Mouse (Mus musculus) cerebral cortex, adult 2 months (tissue): ENCODE results near the gene Gm9507.

Source experiments
- WGBS: fragments of 180-500 bp; shearing (Covaris S2); methylation state at CpG from one replicate; pipeline ENCODE4 v1.1.7; 2018; 5-methylcytosine and 5-hydroxymethylcytosine counted together

The Gm9507 gene

GRCm38 (mm10) chr10:77811743-77812142 lies at the start of gene Gm9507:
Gene Gm9507 (minus strand): TSS chr10:77811843.
- whole genome bisulfite sequencing: 69% methylated on average over 5 of the region's 5 CpGs

DNA sequence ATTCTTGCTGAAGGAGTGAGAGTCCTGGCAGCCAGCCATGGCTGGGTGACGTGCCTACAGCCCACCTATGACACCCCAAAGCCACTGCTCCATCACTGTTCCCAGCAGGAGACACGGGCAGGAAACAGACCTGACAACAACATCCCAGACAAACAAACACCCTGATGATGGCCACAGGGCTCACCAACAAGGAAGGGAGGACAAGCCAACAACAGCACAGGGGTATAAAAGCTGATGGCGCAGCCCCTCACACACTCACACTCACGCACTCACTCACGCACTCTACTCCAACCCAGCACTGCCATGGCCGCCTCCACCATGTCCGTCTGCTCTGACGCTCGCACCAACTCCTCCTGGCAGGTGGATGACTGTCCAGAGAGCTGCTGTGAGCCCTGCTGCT lies 40.9 kb upstream of the Gm9507 start, which contains the start of gene Gm10318:
Gene Gm10318 (plus strand): TSS at position 301 of the 400 bp plus-strand sequence.
- 67% methylated on average over 9 of the region's 9 CpGs for WGBS

- 86% methylated on average over 2 of the region's 2 CpGs for WGBS
Measured at GRCm38 (mm10) chr10:77847538-77847937, 35.9 kb upstream of the Gm9507 start.

DNA sequence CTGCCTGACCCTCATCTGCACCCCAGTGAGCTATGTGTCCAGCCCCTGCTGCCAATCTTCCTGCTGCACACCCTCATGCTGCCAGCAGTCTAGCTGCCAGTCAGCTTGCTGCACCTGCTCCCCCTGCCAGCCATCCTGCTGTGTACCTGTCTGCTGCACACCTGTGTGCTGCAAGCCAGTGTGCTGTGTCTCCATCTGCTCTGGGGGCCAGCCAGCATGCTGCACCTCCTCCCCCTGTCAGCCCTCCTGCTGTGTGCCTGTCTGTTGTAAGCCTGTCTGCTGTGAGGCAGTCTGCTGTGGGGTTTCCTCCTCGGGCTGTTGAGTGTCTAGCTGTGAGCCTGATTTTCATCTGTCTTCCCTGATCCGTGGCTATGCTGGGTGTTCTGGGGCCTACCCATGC lies 35.3 kb upstream of the Gm9507 start:
- WGBS: 43% methylated on average over 2 of the region's 2 CpGs

DNA sequence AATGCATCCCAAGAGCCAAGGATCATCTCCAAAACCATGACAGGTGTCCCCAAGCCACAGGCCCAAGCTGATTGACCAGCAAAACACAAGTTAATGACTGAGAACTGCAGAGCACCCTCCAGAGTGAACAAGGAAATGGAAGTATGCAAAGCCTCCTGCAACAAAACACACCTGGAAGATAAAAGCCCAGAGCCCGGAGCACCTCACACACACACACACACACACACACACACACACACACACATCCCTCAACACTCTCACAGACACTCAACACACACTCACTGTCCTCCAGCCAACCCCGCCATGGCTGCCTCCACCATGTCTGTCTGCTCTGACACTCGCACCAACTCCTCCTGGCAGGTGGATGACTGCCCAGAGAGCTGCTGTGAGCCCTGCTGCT lies 34.9 kb upstream of the Gm9507 start, which contains the start of gene Gm36176:
Gene Gm36176 (plus strand): TSS at position 301 of the 400 bp plus-strand sequence.
- WGBS: 67% methylated on average over 3 of the region's 3 CpGs

DNA sequence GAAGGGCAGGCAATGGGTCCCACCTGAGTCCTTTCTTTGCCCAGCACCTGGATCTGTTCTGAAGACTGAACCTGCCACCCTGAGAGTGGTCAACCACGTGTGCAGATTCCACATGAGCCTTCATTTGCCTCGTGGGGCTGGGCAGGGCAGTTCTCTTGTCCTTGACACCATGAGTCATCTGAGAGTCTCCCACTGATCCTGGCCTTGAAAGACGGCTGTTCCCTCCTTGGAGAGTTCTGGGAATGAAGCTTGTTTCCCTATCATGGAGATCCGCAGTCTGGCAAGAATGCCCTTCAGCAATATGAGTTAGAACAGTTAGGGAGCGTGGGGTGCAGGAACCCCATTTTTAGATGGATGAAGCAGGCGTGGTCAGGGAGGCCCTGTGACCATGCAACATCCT lies 27.4 kb upstream of the Gm9507 start:
- WGBS: 83% methylated on average over 6 of the region's 6 CpGs

DNA sequence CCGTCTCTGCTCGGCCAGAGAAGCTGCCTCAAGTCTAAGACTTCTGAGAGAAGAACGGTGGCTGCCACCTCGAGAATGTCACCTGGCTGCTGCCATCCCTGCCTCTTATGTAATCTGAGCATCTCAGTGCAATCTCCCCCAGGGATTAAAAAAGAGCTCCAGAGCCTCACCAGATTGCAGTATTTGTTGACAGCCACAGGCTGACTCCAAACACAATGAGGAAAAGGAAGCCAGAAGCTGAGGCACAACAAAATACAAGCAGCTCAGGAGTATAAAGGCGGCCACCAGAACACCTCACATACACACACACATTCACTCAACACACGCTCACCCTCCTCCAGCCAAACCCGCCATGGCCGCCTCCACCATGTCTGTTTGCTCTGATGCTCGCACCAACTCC lies 24.0 kb upstream of the Gm9507 start, which contains the start of gene Krtap10-10:
Gene Krtap10-10 (plus strand): TSS at position 301 of the 400 bp plus-strand sequence.
- 42% methylated on average over 9 of the region's 9 CpGs for WGBS

- 40% methylated on average over 6 of the region's 6 CpGs for WGBS
Measured at GRCm38 (mm10) chr10:77826951-77827350, 15.3 kb upstream of the Gm9507 start, which contains the start of gene Krtap10-4. Gene Krtap10-4 (minus strand): TSS chr10:77827095.

DNA sequence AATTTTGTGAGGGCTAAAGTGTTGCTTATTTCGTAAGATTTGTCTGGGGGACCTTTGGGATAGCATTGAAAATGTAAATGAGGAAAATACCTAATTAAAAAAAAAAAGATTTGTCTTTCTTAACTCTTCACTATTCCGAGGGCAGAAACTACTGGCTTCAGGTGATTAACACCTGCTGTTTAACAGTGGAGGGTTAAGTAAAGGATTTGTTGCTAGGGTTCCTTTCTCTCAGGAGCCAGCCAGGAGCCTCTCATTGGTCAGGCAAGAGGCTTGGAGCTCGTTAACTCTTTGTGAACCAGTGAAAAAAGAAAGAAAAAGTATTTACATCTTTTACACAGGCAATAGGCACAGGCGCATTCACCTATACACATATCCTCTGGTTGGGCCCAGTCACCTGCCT lies 7.6 kb upstream of the Gm9507 start:
- 56% methylated on average over 4 of the region's 4 CpGs for WGBS

DNA sequence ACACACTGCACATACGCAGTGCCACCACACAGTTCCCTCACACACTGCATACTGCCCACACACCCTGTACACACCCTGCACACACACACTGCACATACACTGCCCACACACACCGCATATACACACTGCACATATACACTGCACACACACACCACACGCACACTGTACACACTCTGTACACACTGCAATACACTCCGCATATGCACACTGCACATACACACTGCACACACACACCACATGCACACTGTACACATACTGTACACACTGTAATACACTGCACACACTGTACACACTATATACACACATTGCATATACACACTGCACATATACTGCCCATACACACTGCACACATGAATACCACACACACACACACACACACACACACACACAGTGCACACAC lies 6.9 kb upstream of the Gm9507 start:
- WGBS: 91% methylated on average over 4 of the region's 4 CpGs

DNA sequence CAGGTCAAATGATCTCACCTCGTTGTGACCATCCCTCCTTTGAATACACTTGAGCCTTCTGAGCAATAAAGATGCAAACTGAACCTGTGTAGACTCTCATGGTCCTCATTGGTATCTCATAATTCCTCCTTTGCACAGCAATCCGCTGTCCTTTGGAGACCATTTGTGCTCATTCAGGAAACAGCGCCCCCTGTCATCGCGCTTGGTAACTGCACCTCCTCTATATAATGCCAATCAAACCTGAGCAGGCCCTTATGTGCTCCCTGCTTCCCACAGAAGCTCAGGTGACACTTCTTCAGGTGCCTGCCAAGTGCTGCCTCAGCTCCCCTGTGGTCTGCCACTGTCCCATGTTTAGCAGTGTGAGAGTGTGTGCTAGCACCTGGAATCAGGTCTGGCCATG lies 3.9 kb upstream of the Gm9507 start:
- WGBS: 41% methylated on average over 5 of the region's 5 CpGs

DNA sequence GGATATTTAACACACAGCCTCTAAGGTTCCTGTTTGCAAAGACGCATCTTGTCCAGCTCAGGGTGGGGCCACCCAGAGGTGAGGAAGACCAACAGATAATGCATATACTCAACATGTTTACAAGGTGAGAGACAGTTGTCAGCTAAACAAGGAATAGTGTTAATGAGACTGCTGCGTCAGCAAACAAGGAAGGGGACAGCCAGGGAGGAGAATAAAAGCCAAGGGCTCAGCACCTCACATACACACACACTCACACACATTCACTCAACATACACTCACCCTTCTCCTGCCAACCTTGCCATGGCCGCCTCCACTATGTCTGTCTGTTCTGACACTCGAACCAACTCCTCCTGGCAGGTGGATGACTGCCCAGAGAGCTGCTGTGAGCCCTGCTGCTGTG lies 2.7 kb upstream of the Gm9507 start, which contains the start of gene Gm2696:
Gene Gm2696 (plus strand): TSS at position 301 of the 400 bp plus-strand sequence.
- 55% methylated on average over 4 of the region's 4 CpGs for WGBS

DNA sequence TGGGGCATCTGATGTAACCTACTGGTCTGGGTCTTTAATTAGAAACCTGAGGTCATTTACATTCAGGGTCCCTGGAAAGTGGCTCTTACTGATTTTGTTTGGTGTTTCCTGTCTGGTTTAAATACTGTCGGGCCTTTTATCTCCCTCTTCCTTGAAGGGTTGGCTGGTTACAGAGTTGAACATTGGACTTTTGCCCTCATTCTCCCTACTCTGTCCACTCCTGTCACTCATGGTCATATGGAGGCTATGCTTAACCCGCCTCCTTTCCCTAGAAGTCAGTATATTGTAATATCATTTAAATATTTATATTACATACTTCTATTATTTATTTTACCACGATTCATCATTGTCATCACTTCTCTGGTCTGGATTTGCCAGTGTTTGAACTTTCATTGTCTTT lies 7.5 kb downstream of the Gm9507 start:
- WGBS: 81% methylated on average over 3 of the region's 3 CpGs

GRCm38 (mm10) chr10:77798921-77799508 lies 12.6 kb downstream of the Gm9507 start, which contains the start of gene Gm19668:
Gene Gm19668 (minus strand): TSS chr10:77799133.
- 75% methylated on average over 8 of the region's 8 CpGs for WGBS

DNA sequence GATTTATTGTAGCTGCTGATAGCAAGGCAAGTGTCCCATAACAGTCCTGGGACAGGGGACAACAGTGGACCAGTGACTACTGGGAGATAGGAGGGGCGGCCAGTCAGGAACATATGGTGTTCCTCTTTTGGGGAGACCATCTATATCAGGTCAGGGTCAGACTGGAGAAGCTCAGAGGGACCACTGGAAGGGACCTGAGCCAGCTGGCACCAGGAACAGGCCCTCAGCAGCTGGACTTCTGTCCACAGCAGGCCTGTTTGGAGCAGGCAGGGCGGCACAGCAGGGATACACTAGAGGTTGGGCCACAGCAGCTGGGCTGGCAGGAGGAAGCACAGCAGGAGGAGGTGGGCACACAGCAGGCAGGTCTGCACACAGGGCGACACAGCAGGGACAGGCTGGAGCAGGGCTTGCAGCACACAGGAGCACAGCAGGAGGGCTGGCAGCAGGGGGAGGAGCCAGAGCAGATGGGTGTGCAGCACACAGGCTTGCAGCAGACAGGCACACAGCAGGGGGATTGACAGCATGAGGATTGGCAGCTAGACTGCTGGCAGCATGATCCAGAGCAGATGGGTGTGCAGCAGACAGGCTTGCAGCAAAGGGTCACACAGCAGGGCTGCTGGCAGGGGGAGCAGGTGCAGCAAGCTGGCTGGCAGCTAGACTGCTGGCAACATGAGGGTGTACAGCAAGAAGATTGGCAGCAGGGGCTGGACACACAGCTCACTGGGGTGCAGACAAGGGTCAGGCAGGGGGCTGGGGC lies 13.3 kb downstream of the Gm9507 start:
- 70% methylated on average over 3 of the region's 3 CpGs for whole genome bisulfite sequencing

DNA sequence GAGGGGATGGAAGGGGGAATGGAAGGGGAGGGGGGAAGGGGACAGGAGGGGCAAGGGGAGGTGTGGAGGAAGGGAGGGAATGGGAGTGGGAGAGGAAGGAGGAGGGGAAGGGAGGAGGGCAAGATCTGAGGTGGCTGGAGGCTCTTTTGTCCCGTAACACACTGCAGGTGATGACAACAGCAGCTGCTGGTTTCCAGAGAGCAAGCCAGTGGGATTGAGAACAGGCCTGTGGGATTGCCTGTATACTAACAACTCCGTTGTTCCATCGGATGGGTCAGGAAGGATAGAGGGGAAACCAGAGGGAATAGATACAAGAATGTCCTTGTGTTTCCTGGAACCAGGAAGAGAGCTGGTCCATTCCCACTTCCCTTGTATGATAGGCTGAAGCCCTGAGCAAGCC lies 14.0 kb downstream of the Gm9507 start:
- WGBS: 63% methylated on average over 3 of the region's 3 CpGs

DNA sequence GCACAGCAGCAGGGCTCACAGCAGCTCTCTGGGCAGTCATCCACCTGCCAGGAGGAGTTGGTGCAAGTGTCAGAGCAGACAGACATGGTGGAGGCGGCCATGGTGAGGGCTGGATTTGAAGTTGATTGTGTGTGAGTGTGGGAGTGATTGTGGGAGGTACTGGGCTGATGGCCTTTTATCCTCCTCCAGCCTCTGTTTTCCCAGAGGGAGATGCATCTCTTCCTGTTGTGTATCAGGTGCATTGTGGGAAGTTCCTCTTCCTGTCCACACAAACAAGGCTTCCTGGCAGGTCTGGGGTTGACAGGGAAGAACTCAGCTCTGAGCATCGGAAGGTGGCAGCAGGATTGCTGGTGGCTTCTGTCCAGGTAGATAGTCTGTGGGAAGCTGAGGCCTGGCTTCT lies 16.7 kb downstream of the Gm9507 start, which contains the start of gene Gm9639:
Gene Gm9639 (minus strand): TSS at position 101 of the 400 bp plus-strand sequence.
- WGBS: 43% methylated on average over 2 of the region's 2 CpGs

DNA sequence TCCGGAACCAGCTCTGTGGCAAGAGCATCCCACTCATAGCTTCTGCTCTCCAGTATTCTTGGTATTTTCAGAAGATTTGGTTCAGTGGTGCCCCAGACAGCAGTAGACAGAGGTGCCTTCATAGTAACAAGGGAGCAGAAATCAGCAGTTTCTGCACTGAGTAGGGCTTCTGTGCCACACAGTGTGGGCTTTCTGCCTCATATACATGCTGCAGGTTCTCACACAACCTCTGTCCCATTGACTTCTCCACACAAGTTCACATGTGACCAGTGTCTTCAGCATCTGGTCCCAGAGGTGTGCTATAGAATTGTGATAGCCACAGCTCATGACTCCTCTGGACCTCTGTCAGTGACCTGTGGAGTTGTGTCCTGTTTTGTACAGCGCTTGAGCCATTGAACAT lies 23.0 kb downstream of the Gm9507 start:
- WGBS: 67% methylated on average over 2 of the region's 2 CpGs

GRCm38 (mm10) chr10:77787876-77788275 lies 23.8 kb downstream of the Gm9507 start, which contains the start of gene Gm7137:
Gene Gm7137 (minus strand): TSS chr10:77788200.
- WGBS: 18% methylated on average over 1 of the region's 1 CpGs

GRCm38 (mm10) chr10:77783396-77783795 lies 28.2 kb downstream of the Gm9507 start:
- 78% methylated on average over 3 of the region's 3 CpGs for WGBS

- 58% methylated on average over 1 of the region's 1 CpGs for WGBS
Measured at GRCm38 (mm10) chr10:77782442-77782841, 29.2 kb downstream of the Gm9507 start, which contains the start of gene Gm3250. Gene Gm3250 (minus strand): TSS chr10:77782542.

- 46% methylated on average over 1 of the region's 1 CpGs for WGBS
Measured at GRCm38 (mm10) chr10:77776844-77777243, 34.8 kb downstream of the Gm9507 start, which contains the start of gene Gm7138. Gene Gm7138 (minus strand): TSS chr10:77776944.

DNA sequence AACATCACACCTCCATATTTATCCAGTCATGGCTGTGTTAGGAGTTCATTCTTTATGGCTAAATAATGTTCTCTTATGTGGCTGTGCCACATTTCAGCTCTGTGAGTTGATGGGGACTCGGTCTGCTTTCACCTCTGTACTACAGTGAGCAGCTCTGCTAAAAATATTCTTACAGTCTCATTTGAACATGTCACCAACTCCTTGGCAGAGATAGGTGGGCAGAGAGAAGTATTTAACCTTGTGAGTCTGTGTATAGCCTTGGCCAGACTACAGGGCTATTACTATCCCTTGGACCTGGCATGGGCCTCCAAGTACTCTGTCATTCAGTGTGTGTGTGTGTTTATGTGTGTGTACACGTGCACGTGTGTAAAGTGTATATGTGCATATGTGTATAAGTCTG lies 39.5 kb downstream of the Gm9507 start:
- WGBS: 80% methylated on average over 3 of the region's 3 CpGs
